Mouse (Mus musculus) ES-Bruce4 (cell line): ENCODE results near the gene Gstp3. TPM values are rescaled to one million over a fixed set of nuclear protein-coding genes. Genes with fewer than 3 reads are reported as not detected.

Experiments
- H3K27ac ChIP-seq: 2 replicates; pipeline ENCODE4 v1.5.1; 2012; ENCODE audit warnings: low read length, inconsistent platforms; ENCODE audit not compliant: insufficient read depth
- H3K27me3 ChIP-seq: 2 replicates; pipeline ENCODE4 v1.6.1; 2012; ENCODE audit warnings: mild to moderate bottlenecking, low read length, inconsistent platforms; ENCODE audit not compliant: control insufficient read depth, poor library complexity, insufficient read depth, severe bottlenecking
- H3K36me3 ChIP-seq: 2 replicates; pipeline ENCODE4 v1.6.1; 2012; ENCODE audit warnings: inconsistent platforms, mild to moderate bottlenecking, low read length, moderate library complexity; ENCODE audit not compliant: control insufficient read depth, poor library complexity, insufficient read depth, severe bottlenecking
- H3K4me1 ChIP-seq: one replicate; pipeline ENCODE4 v1.8.1; 2011; ENCODE audit warnings: low read length; ENCODE audit not compliant: control insufficient read depth, insufficient read depth
- H3K4me3 ChIP-seq: 2 replicates; pipeline ENCODE4 v1.5.1; 2011; ENCODE audit warnings: low read depth, mild to moderate bottlenecking, low read length
- H3K9ac ChIP-seq: 2 replicates; pipeline ENCODE4 v1.6.1; 2012; ENCODE audit warnings: low read depth, mild to moderate bottlenecking, inconsistent platforms; ENCODE audit not compliant: poor library complexity, severe bottlenecking
- H3K9me3 ChIP-seq: replicated peaks from 2 replicates; pipeline ENCODE4 v1.6.1; 2012; ENCODE audit warnings: mild to moderate bottlenecking, low read length, inconsistent platforms; ENCODE audit not compliant: control insufficient read depth, poor library complexity, insufficient read depth, severe bottlenecking
- CTCF ChIP-seq: IDR thresholded peaks from one replicate; pipeline ENCODE4 v1.8.1; 2011; ENCODE audit warnings: low read depth, low read length
- EP300 ChIP-seq: IDR thresholded peaks from 2 replicates; pipeline ENCODE4 v1.6.1; 2011; ENCODE audit warnings: low read depth, low read length; ENCODE audit not compliant: insufficient read depth
- POLR2A ChIP-seq: IDR thresholded peaks from one replicate; pipeline ENCODE4 v1.8.1; 2011; ENCODE audit warnings: low read length; ENCODE audit not compliant: insufficient read depth
- polyA plus RNA-seq: library from polyadenylated mRNA; stranded (reverse); fragments of >200 nt; gene quantifications from 2 replicates; pipeline ENCODE4 v1.2.4, GENCODE M21; 2011; ENCODE audit warnings: low read depth; ENCODE audit not compliant: missing spikeins, insufficient read depth, insufficient read length

The Gstp3 gene
- polyA plus RNA-seq, 1 experiment = 0.91 TPM

DNA sequence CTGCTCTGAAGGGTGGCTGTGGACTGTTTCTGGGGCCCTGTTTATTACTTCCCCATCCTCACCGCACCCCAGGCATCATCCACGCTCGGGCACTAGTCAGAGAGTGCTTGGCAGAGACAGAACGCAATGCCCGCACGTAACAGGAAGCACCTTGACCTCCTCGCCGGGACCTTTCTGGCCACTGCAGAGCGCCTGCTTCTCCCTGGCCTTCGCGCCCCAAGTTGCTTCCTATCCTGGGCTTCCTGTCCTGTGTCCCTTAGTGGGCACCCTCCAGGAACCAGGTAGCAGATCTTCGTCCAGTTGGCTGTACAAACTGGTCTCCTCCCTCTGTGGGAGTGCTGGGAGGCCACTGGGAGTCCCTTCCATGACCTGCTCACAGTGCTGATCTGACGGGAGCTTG lies 39.1 kb upstream of the Gstp3 start:
- no peaks in the 10 kb centered on the region for H3K9me3 ChIP-seq
- no peak overlapping the region for H3K4me3 ChIP-seq
- no peak overlapping the region for H3K9ac ChIP-seq
- H3K27ac ChIP-seq = no peak overlapping the region
- peaks cover 2% of the 10 kb centered on the region for H3K4me1 ChIP-seq
- H3K36me3 ChIP-seq = no peaks in the 10 kb centered on the region
- no peaks in the 10 kb centered on the region for H3K27me3 ChIP-seq
- TF ChIP-seq EP300 = no peak
- no peak for TF ChIP-seq POLR2A
- TF ChIP-seq CTCF = no peak

DNA sequence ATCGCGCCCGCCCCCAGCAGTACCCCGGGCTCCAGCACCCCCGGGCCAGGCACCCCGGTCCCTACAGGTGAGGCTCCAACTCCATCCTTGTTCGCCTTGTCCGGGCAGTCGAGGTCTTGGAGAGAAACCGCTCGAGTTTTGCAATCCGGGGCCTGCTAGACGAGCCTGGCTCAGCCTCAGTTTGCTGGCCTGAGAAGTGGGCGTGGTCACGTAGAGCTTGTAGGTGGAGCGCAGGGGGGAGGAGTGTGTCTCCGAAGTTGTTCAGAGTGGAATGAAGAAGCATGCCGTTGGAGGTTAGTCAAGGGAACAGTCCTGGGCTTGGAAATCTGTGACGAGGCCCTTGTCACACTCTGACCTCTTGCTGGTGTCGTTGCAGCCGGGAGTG lies 38.1 kb upstream of the Gstp3 start:
- no peaks in the 10 kb centered on the region for H3K27me3 ChIP-seq
- no peaks in the 10 kb centered on the region for H3K9me3 ChIP-seq
- H3K4me3 ChIP-seq = peak overlapping the region; percentile 63
- no peaks in the 10 kb centered on the region for H3K36me3 ChIP-seq
- peaks cover 2% of the 10 kb centered on the region for H3K4me1 ChIP-seq
- H3K9ac ChIP-seq = peak overlapping the region; percentile 48
- H3K27ac ChIP-seq = no peak overlapping the region
- TF ChIP-seq EP300 (no peak), CTCF (no peak)

DNA sequence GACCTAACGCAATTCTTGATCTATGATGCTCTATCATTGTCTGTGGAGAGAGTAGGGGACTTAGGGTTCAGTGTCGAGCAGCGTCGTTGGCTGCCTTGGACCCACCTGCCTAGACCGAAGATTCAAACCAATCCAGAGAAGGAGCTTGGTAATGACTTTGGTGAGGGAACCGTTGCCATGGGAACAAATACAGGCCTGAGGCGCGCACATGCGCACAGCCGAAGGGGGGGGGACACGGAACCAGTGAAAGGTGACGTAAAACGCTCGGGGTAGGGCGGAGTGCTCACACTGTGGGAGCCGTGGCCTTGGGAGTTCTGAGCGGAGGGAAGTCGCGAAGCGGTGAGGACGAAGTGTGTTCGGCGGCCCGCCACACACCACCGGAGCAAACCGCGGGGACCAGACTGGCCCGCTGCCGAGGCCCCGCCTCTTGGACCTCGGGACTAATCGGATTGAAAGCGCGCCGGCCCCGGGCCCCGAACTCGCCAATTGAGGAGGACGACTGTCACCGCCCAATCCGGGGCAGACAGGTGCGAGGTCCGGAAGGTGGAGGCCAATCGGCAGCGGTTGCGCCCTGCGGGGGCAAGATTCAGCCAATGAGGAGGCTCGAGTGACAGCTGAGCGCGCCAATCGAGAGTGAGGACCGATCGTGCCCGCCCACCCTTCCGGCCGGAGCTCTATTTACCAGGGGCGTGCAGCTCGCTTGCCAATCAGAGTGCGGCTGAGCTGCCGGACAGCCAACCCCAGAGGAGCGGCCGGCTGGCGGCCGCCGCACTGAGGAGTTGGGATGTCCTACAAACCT lies 37.5 kb upstream of the Gstp3 start, which contains the start of gene Cdk2ap2:
Cdk2ap2 (plus strand) TSS at position 541 of the 799 bp plus-strand sequence.
- Histone ChIP-seq H3K27me3 (no peaks in the 10 kb centered on the region), H3K36me3 (no peaks in the 10 kb centered on the region), H3K9me3 (no peaks in the 10 kb centered on the region), H3K4me1 (peaks cover 2% of the 10 kb centered on the region), H3K9ac (peak within 1 kb of the TSS; percentile 48), H3K4me3 (peak within 1 kb of the TSS; percentile 76), H3K27ac (peak within 1 kb of the TSS; percentile 35; the same call in 1 of the 2 replicates)
- TF ChIP-seq CTCF = no peak
- TF ChIP-seq EP300 = no peak
- no peak for TF ChIP-seq POLR2A

DNA sequence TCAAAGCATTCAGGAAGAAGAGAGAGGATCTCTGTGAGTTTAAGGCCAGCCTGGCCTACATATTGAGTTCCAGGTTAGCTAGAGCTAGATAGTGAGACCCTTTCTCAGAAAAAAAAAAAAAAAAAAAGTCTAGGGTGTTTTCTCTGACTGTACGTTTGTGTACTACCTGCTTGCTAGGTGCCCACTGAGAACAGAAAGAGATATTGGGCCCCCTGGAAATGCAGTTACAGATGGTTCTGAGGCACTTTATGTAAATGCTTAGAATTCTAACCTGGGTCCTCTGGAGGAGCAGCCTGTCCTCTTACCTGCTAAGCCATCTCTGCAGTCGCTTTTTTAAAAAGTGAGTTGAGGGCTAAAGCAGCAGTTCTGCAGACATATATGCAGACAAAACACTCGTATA lies 36.4 kb upstream of the Gstp3 start:
- Histone ChIP-seq H3K27me3 (no peaks in the 10 kb centered on the region), H3K9me3 (no peaks in the 10 kb centered on the region), H3K9ac (no peak overlapping the region), H3K4me3 (no peak overlapping the region), H3K36me3 (no peaks in the 10 kb centered on the region), H3K27ac (no peak overlapping the region), H3K4me1 (peaks cover 2% of the 10 kb centered on the region)
- no peak for TF ChIP-seq POLR2A
- TF ChIP-seq EP300 = no peak
- TF ChIP-seq CTCF = no peak

DNA sequence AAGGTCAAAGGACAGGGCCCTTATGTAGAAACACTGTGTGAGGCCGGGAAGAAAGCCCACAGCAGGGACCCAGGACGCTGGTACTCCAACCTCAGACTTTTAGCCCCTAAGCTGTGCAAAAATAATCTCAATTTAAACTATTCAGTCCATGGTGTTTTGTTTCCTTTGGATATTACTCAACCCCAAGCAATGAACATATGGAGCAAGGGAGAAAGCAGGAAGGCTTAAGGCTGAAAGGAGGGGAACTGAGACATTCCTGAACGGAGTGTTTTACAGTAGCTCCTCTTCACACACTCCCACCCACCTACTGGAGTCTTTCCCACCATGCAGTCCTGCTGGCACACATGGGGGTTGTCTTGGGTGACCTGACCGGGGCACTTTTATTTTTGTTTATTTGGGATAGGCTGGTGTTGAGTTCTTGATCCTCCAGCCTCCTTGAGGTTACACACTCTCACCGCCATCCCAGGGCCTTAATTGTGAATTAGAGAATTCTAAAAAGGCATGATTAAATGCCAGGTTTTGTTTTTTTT lies 35.5 kb upstream of the Gstp3 start:
- no peak for TF ChIP-seq CTCF
- H3K36me3 ChIP-seq = no peaks in the 10 kb centered on the region
- H3K9me3 ChIP-seq = no peaks in the 10 kb centered on the region
- H3K27ac ChIP-seq = no peak overlapping the region
- H3K4me3 ChIP-seq = no peak overlapping the region
- H3K4me1 ChIP-seq = peaks cover 2% of the 10 kb centered on the region
- no peak overlapping the region for H3K9ac ChIP-seq
- H3K27me3 ChIP-seq = no peaks in the 10 kb centered on the region

DNA sequence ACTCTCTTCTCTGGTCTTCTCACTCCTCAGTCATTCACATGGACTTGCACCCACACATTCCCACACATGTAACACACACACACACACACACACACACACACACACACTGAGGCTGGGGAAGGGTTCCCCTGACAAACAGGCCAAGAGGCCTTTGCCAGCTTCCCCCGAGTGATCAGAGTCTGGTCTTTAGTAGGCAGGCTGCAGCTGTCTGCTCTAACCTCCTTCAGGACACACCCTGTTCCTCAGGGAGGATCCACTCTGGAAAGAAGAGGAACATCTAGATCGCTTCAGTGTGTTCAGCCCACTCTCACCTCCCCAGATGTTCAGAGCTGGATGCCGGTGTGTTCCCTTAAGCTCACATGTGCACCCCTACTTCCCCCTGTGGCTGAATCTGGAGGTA lies 35.0 kb upstream of the Gstp3 start:
- no peak overlapping the region for H3K9ac ChIP-seq
- H3K4me3 ChIP-seq = no peak overlapping the region
- H3K27ac ChIP-seq = no peak overlapping the region
- H3K27me3 ChIP-seq = no peaks in the 10 kb centered on the region
- no peaks in the 10 kb centered on the region for H3K9me3 ChIP-seq
- H3K36me3 ChIP-seq = no peaks in the 10 kb centered on the region
- TF ChIP-seq CTCF = no peak
- no peak for TF ChIP-seq EP300
- peaks cover 2% of the 10 kb centered on the region for H3K4me1 ChIP-seq
